Mouse (Mus musculus) kidney, postnatal 4 days (tissue): ENCODE results near the gene Pde8a.

Experiments
- DNase-seq, 2 experiments: peaks; one replicate each; pipeline ENCODE4 v3.0.0; 2021; ENCODE audit warnings: mixed read lengths in 2 of 2

Gene Pde8a

GRCm38 (mm10) chr7:81212261-81212681 lies 1.1 kb upstream of the Pde8a start:
- DNase-seq, result peak; percentile 74 to 86

- DNase-seq, result peak; percentile 98
Measured at GRCm38 (mm10) chr7:81212697-81213346, 574 bp upstream of the Pde8a start.

GRCm38 (mm10) chr7:81214153-81214907 lies 934 bp downstream of the Pde8a start:
- DNase-seq, result peak; percentile 38 to 64

DNA sequence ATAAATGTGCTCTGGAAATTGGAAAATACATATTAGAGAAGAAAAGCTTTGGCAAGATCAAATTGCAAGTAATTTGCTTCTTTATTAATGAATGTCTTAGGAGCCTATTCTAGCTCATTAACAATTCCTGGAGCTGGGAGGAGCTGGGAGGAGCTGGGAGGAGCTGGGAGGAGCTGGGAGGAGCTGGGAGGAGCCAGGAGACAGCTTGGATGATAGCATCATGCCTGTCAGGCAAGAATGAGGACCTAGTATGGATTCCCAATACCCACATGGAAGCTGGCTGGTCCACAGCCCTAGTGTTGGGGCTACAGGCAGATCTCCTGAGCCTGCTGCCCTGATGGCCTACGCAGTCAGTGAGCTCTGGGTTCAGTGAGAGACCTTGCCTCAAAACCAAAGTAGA lies 2.6 kb downstream of the Pde8a start:
- no peak for DNase-seq

- DNase-seq, result no peak
Measured at GRCm38 (mm10) chr7:81219321-81219720, 5.9 kb downstream of the Pde8a start.

- no peak for DNase-seq
Measured at GRCm38 (mm10) chr7:81220381-81220780, 7.0 kb downstream of the Pde8a start.

GRCm38 (mm10) chr7:81224260-81224659 lies 10.9 kb downstream of the Pde8a start:
- no peak for DNase-seq

DNA sequence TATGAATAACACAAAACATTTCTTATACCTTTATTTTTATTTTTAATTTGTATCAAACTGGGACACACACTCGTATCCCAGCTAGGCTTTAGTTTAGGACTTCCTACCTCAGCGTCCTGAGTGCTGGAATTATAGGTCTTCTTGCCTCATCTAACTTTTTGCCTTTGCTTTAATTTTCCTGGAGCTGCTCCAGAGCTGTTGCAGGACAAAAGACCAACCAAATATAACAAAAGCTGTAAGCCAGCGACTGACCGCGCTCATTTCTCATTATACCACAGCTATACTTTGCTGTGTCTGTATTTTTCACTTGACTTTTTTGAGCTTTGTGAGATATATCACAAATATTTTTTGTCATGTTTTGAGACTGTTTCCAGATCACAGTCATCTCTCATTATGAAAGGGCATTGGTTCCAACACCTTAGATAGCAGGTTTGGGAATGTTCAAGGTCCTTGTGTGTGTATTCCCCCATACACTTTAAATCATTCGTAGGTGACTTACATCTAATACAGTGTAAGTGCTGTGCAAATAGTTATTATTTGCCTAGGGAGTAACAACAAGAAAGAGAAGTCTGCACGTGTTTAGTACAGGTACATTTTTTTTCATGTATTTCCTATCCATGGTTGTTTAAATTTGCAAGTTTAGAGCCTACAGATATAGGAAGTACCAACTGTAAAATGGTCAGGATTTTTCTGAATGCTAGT lies 16.8 kb downstream of the Pde8a start:
- DNase-seq, result no peak

DNA sequence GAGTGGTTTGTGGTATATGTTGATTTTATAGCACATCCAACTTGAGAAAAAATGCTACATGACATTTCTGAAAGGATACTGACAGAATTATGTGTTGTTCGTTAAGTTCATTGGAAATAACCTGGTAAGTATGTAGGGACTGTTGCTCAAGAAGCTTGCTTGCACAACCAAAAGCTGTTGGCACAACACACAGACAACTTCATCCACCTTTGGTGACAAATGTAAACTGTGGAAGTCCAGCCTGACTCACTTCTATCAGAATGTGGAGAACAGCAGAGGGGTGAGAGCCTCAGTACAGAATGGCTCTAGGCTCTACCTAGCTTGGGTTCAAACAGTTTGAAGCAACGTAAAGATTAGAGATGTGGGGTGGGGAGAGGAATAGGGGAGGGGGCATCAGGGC lies 19.3 kb downstream of the Pde8a start:
- no peak for DNase-seq

DNA sequence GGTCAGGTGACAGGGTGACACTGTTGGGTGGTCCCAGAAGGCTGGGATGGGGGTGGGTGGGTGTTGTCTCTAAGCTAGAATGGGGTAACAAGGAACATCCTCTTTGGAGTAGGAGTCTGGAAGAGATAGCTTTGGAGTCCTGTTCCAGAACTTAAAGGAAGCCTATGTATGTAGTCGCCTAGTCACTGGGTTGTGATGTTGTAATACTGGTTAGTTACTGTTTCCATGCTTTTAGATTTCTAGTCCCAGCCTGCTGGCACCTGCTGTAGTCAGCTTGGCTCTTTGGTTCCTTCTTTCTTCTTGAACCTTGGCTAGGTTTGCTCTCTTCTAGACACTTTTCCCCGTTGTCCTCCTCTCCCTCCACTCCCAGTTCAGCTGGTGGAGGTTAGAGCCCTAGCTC lies 21.7 kb downstream of the Pde8a start:
- DNase-seq, result no peak

DNA sequence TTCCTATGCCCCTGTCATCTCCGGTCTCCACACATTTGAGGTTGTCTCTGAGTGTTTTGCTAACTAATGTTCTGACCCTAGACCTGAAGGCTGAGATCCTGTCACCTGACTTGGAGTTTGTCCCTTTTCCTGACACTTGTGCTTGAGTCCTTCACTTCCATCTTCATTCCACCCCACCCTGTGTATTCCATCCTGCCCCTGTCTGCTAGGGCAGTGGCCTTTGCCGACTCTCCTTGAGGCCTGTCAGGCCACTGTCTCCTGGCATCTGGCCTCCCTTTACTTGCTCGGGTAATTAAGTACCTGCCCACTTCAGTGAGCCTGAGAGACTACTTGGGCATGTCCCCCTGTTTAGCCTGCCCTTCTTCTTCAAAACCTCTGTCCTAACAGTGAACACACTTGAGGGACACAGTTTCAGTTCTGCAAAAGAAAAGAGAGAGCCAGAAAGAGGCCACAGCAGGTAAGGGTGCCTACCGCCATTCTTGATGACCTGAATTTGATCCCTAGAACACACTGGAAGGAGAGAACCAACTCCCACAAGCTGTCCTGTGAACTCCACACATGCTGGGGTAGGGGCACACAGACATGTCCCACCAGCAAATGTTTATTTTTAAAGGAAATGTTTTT lies 22.3 kb downstream of the Pde8a start:
- no peak for DNase-seq

- DNase-seq, result peak; percentile 21 to 58
Measured at GRCm38 (mm10) chr7:81243361-81243760, 30.0 kb downstream of the Pde8a start.

DNA sequence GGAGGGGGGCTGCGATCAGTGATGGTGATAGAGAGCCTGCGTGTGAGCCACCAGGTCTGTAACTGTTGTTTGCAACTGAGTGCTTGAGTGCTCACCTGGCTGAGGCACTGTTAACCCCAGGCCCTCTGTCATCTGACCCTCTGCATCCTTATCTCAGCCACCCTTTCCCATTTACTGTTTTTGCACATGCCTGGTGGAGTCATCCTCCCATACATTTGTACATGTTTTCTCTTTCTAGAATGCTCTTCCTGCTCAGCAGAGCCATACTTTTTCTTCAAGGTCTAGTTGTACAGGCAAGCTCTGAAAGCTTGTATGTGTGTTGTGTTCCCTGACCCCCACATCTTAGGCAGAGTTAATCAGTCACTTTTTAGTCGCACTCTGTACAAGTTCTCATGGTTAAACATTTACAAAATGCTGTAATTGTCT lies 36.5 kb downstream of the Pde8a start:
- peak; percentile 17 to 41 for DNase-seq

GRCm38 (mm10) chr7:81250601-81251000 lies 37.2 kb downstream of the Pde8a start:
- peak; percentile 10 to 29 for DNase-seq

DNA sequence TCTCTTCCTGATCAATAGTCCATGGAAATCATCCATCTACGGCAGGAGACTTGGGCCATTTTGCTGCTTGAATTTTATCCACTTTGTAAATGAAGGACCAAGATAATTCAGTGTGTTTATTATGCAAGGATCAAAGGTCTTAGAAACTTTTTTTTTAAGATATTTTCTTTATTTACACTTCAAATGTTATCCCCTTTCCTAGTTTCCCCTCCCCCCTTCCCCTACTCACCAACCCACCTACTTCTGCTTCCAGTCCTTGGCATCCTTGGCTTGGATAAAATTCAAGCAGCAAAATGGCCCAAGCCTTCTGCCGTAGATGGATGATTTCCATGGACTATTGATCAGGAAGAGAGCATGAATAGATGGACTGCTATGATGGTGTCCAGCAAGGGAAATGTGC lies 38.1 kb downstream of the Pde8a start:
- DNase-seq, result no peak

- DNase-seq, result peak in 1 of 2 experiments; percentile 27
Measured at GRCm38 (mm10) chr7:81253317-81253716, 39.9 kb downstream of the Pde8a start.

- peak in 1 of 2 experiments; percentile 38 for DNase-seq
Measured at GRCm38 (mm10) chr7:81254579-81254978, 41.2 kb downstream of the Pde8a start.

DNA sequence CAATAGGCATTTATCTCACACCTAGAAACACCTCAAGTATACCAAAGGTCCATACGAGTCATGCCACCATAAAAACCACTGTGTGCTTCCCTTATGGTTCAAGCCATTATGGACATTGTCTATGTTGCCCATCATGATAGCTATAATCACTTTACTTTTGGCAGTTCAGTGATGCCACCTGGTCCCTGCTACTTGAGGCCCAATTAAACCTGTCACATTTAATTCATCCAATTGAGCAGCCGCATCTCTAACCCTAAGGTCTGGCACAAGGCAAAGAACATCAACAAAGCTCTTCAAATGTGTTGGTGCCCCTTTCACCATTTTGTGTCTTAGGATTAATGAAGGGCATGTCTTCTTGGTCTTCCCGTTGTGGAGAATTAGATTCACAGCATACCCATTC lies 42.1 kb downstream of the Pde8a start:
- DNase-seq, result no peak

DNA sequence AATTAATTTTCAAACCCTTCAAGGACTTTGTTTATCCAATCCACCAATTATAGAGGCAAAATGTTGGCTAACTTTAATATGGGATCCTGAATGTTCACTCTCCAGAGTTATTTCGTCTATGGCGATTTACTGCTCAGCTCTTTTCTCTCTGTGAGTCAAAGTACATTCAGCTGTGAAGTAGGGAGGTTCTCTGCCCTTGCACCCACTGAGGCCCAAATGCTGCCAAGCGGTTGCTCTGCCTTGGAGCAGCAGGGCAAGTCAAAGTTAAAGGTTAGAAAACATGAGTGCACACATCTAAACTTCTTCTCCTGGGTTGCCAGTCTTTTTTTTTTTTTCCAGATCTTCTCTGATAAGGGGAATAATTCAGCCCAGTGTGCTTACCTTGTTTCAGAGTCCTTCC lies 43.4 kb downstream of the Pde8a start:
- no peak for DNase-seq

- no peak for DNase-seq
Measured at GRCm38 (mm10) chr7:81261548-81261947, 48.2 kb downstream of the Pde8a start.

DNA sequence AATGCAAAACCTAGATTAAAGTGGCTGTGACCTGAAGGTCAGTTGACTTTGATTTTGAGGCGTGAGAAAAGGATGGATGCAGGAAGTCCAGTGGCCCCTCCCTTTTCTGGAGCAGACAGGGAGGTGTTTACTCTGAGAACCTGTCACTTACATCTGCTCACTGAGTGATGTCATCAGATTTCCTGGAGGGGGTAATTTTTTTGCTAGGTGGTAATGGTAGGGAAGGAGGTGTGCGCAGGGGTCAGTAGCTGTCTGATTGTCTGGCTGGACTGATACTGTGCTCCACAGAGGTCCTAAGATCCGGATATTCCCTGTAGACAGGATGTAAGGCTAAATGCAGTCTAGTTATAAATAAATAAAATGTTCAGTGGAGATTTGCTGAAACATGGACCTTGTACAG lies 59.5 kb downstream of the Pde8a start:
- DNase-seq, result no peak

DNA sequence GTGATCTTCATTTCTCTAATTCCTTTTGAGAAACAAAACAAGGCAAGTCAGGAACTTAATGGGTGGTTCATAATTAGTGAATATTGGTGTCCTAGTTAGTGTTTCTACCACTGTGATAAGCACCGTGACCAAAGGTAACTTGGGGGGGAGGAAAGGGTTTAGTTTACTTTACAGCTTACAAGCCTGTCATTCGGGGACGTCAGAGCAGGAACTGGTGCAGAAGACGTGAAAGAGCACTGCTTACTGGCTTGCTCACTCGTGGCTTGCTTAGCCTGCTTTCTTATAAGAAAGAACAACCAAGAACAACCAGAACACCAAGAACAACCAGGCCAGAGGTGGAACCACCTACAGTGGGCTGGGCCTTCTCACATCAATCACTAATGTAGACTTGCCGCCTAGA lies 65.6 kb downstream of the Pde8a start:
- no peak for DNase-seq

DNA sequence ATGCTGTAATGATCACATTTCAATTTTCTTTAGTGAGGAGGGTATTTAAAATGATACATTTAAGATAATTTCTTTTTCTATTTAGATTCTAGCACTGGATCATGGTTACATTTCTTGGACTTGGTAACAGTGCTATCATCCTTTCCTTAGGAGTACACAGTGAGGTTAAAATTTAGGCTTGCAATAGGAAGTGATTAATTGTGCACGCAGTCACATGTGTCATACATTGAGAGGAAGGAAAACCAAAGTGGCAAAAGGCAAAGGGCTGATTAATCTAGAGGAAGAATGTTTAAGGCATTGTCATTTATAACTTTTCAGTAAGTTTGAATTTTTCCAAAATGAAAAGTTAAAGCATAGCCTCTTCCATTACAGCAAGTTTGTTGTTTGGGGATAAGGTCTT lies 67.8 kb downstream of the Pde8a start:
- DNase-seq, result no peak
